Mouse (Mus musculus) limb, embryonic 14.5 days (tissue): ENCODE measurements around the gene Abca17. TPM values are rescaled to one million over a fixed set of nuclear protein-coding genes. Genes with fewer than 3 reads are reported as not detected.
A peak's percentile ranks its signal among the peaks of the same experiment; 100 is the strongest.

Source experiments
- ATAC-seq: fragments of 200-750 bp; cut with Nextera tagmentation; 2 replicates; pipeline ENCODE4 v1.8.0; 2017; ENCODE audit warnings: low read depth, moderate number of reproducible peaks, moderate TSS enrichment; ENCODE audit not compliant: low FRiP score
- DNase-seq: peaks from one replicate; pipeline ENCODE4 v3.0.0-alpha.2; 2015; ENCODE audit warnings: low spot score
- H3K27ac ChIP-seq: fragments of 300-500 bp; sonication (generic); replicated peaks from 2 replicates; pipeline ENCODE4 v1.5.1; 2014; ENCODE audit warnings: low read depth, mild to moderate bottlenecking, low read length, moderate library complexity, mixed read lengths
- H3K27me3 ChIP-seq: fragments of 300-500 bp; sonication (generic); 2 replicates; pipeline ENCODE4 v1.6.1; 2014; ENCODE audit warnings: low read length, mixed read lengths; ENCODE audit not compliant: control insufficient read depth, insufficient read depth
- H3K36me3 ChIP-seq: fragments of 300-500 bp; sonication (generic); 2 replicates; pipeline ENCODE4 v1.6.1; 2014; ENCODE audit warnings: mild to moderate bottlenecking, low read length, moderate library complexity, mixed read lengths; ENCODE audit not compliant: control insufficient read depth, insufficient read depth
- H3K4me1 ChIP-seq: fragments of 300-500 bp; sonication (generic); 2 replicates; pipeline ENCODE4 v1.6.1; 2014; ENCODE audit warnings: antibody characterized with exemption, low read length, mixed read lengths; ENCODE audit not compliant: control insufficient read depth, insufficient read depth
- H3K4me2 ChIP-seq: fragments of 300-500 bp; sonication (generic); replicated peaks from 2 replicates; pipeline ENCODE4 v1.6.1; 2014; ENCODE audit warnings: low read depth, mild to moderate bottlenecking, low read length, moderate library complexity; ENCODE audit not compliant: severe bottlenecking
- H3K4me3 ChIP-seq: fragments of 300-500 bp; sonication (generic); replicated peaks from 2 replicates; pipeline ENCODE4 v1.5.1; 2014; ENCODE audit warnings: low read length
- H3K9ac ChIP-seq: fragments of 300-500 bp; sonication (generic); 2 replicates; pipeline ENCODE4 v1.6.1; 2014; ENCODE audit warnings: mild to moderate bottlenecking, low read depth, low read length, moderate library complexity; ENCODE audit not compliant: severe bottlenecking
- H3K9me3 ChIP-seq: fragments of 300-500 bp; sonication (generic); 2 replicates; pipeline ENCODE4 v1.6.1; 2016; ENCODE audit warnings: low read length; ENCODE audit not compliant: control insufficient read depth
- POLR2A ChIP-seq: fragments of 200-500 bp; IDR thresholded peaks from 2 replicates; pipeline ENCODE4 v1.8.0; 2012; ENCODE audit warnings: inconsistent platforms, mild to moderate bottlenecking, moderate library complexity, borderline replicate concordance; ENCODE audit not compliant: insufficient read depth, insufficient read length; ENCODE audit errors: extremely low read depth
- WGBS: fragments of 180-500 bp; shearing (Covaris S2); extraction: QIAGEN DNeasy Blood & Tissue Kit; methylation state at CpG from one replicate; pipeline ENCODE4 v1.1.7; 2014; 5-methylcytosine and 5-hydroxymethylcytosine counted together
- polyA plus RNA-seq, 2 experiments: library from polyadenylated mRNA; depleted of rRNA in 1 of 2; stranded (reverse) in 1 of 2; unstranded in 1 of 2; fragments of >200 nt; fragmentation: Nextera tagmentation in 1 of 2; extraction: Ambion mirVana in 1 of 2; gene quantifications; 2 replicates each; pipeline versions ENCODE4 v1.2.1 to v1.2.3; 2012 to 2014

Abca17 gene
- polyA plus RNA-seq, 2 experiments, result 0.05 to 0.14 TPM

DNA sequence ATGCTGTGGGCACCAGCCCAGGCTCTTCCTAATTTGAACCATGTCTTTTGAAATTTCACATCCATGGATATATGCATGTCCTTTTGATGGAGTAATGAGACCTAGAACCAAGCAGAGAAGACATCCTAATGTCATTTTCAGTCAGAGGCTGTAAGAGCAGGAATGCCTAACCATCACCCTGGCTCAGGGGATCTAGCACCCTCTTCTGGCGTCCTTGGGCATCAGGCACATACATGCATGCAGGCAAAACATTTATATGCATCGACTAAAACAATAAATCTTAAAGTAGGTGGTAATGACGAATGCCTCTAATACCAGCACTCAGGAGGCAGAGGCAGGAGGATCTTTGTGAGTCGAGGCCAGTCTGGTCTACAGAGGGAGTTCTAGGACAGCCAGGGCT lies 43.4 kb downstream of the Abca17 start:
- WGBS, result 38% methylated on average over 4 of the region's 4 CpGs
- Histone ChIP-seq H3K27ac (no peak overlapping the region), H3K4me1 (no peaks in the 10 kb centered on the region), H3K9ac (no peak overlapping the region), H3K4me2 (no peak overlapping the region), H3K4me3 (no peak overlapping the region), H3K27me3 (no peaks in the 10 kb centered on the region), H3K9me3 (no peaks in the 10 kb centered on the region), H3K36me3 (no peaks in the 10 kb centered on the region)
- no peak for ATAC-seq
- peak; percentile 20 for DNase-seq
- TF ChIP-seq POLR2A, result no peak

GRCm38 (mm10) chr17:24300651-24301050 lies 50.2 kb downstream of the Abca17 start:
- 73% methylated on average over 4 of the region's 4 CpGs for WGBS
- Histone ChIP-seq H3K27me3 (no peaks in the 10 kb centered on the region), H3K4me1 (no peaks in the 10 kb centered on the region), H3K4me2 (no peak overlapping the region), H3K4me3 (no peak overlapping the region), H3K9me3 (no peaks in the 10 kb centered on the region), H3K9ac (no peak overlapping the region), H3K27ac (no peak overlapping the region), H3K36me3 (no peaks in the 10 kb centered on the region)
- ATAC-seq, result no peak
- TF ChIP-seq POLR2A, result no peak
- no peak for DNase-seq

GRCm38 (mm10) chr17:24289338-24289737 lies 61.5 kb downstream of the Abca17 start:
- no peak for TF ChIP-seq POLR2A
- no peaks in the 10 kb centered on the region for H3K4me1 ChIP-seq
- H3K4me3 ChIP-seq, result no peak overlapping the region
- no peaks in the 10 kb centered on the region for H3K9me3 ChIP-seq
- H3K36me3 ChIP-seq, result no peaks in the 10 kb centered on the region
- no peak overlapping the region for H3K27ac ChIP-seq
- ATAC-seq (no peak), DNase-seq (no peak)
- H3K27me3 ChIP-seq, result no peaks in the 10 kb centered on the region
- H3K9ac ChIP-seq, result no peak overlapping the region
- WGBS, result 82% methylated on average over 5 of the region's 5 CpGs
- H3K4me2 ChIP-seq, result no peak overlapping the region

GRCm38 (mm10) chr17:24288477-24288876 lies 62.4 kb downstream of the Abca17 start:
- TF ChIP-seq POLR2A, result no peak
- H3K36me3 ChIP-seq, result no peaks in the 10 kb centered on the region
- no peak overlapping the region for H3K9ac ChIP-seq
- no peak for DNase-seq
- H3K9me3 ChIP-seq, result no peaks in the 10 kb centered on the region
- H3K4me1 ChIP-seq, result peaks cover under 1% of the 10 kb centered on the region; the same call in 1 of the 2 replicates
- H3K27ac ChIP-seq, result no peak overlapping the region
- H3K27me3 ChIP-seq, result no peaks in the 10 kb centered on the region
- no peak overlapping the region for H3K4me3 ChIP-seq
- H3K4me2 ChIP-seq, result no peak overlapping the region
- no peak for ATAC-seq
- WGBS, result 83% methylated on average over 9 of the region's 9 CpGs

GRCm38 (mm10) chr17:24285680-24286079 lies 65.2 kb downstream of the Abca17 start:
- no peaks in the 10 kb centered on the region for H3K36me3 ChIP-seq
- no peak for ATAC-seq
- no peak for TF ChIP-seq POLR2A
- 59% methylated on average over 3 of the region's 3 CpGs for WGBS
- no peak for DNase-seq
- no peak overlapping the region for H3K27ac ChIP-seq
- H3K4me2 ChIP-seq, result no peak overlapping the region
- no peak overlapping the region for H3K4me3 ChIP-seq
- H3K9ac ChIP-seq, result no peak overlapping the region
- H3K4me1 ChIP-seq, result peaks cover 4% of the 10 kb centered on the region; the same call in 1 of the 2 replicates
- H3K9me3 ChIP-seq, result no peaks in the 10 kb centered on the region
- no peaks in the 10 kb centered on the region for H3K27me3 ChIP-seq
